Mouse (Mus musculus): ENCODE results near the gene Tgm2. TPM values are rescaled to one million over a fixed set of nuclear protein-coding genes. Genes with fewer than 3 reads are reported as not detected.

Tgm2 gene
- total RNA-seq, 2 experiments from 2014 or later: 41.0 to 53.1 TPM

DNA sequence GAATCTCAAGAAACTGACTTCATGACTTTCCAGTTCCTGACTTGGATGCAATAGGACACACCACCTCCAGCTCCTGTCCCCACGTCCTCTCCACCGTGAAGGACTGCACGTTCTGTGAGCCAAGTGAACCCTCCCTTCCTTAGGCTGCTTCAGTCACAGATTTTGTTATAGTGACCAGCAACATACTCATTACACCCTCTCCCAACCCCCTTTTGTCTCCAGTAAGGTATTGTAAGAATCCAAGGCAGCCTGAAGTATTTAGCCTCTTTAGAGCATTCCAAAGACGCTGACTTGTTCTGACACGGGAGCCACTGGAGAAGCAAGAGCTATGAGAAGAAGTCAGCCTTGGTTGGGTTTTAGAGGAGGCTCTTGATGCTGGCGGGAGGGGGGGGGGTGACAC lies 23.1 kb upstream of the Tgm2 start:
- DNase-seq: no peak
- intact Hi-C loops (cut with DNase I): no loop called here

DNA sequence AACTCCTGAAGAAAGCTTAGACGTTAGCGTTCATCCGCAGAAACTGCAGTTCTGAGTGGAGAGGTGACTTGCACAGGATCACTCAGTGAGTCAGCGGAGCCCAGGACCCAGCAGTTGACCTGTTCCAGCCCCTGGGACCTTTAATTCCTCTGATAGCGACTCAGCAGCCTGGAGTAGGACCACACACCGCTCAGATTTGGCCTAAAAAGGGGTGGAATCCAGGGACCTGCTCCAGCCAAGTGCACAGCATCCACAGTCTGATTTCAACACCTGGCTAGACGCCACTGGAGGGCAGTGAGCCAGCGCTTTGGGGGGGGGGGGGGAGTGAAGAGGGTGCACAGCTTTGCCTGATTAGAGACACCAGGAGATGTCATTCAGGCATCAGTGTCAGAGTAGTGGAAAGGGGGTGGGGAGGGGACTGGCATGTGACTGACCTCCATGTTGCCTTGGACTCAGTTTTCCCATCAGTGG lies 22.5 kb upstream of the Tgm2 start:
- intact Hi-C loops (cut with DNase I): no loop called here
- DNase-seq: peak in 1 of 2 experiments; percentile 41

DNA sequence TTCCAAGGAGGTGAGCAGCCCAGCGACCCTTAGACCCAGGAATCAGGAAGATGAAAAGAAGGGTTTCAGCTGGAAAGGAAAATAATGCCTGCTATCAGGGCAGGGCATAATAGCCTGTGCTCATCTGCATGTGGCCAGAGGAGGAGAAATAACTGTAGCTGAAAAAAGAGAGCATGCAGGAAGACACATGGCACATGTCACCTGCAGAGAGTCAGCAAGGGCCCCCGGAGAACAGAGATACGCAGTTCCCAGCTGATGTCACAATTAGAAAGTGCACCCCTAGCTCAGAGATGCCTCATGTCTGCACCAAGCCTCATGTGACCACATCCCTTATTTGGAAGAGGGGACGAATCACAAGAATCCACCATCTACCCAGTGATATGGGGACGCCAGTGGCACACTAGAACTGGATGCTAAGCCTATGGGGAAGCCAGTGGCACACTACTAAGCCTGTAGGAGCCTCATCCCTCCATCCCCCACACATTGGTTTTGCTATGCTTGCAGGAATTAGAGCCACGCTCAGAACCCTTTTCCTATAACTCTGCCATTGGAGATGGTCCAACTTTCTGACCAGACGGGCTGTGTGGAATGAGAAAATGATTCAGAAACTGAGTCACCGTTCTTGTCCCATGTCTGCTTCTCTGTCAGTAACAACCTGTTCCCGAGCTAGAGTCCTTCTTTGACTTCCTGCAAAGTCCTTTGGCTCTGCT lies 21.4 kb upstream of the Tgm2 start:
- no peak for DNase-seq
- intact Hi-C loops (cut with DNase I): no loop called here

DNA sequence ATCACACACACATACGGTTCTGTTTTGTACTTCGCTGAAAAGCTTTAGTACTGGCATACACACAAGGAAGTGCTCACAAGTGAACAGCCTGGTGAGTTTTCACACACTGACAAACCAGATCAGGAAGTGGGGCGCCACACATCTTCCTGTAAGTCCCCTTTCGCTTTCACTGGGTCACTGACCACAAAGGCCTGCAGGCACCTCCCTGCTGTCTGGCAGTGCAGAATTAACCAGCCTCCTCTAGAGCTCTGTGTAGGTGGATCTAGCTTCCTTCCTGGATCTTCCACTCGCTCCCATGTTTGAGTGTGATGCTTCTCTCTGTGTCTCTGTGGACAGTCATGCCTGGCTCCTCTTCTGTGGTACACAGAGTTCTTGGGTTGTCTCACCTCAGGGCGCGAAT lies 20.4 kb upstream of the Tgm2 start:
- DNase-seq: no peak
- intact Hi-C loops (cut with DNase I): no loop called here

DNA sequence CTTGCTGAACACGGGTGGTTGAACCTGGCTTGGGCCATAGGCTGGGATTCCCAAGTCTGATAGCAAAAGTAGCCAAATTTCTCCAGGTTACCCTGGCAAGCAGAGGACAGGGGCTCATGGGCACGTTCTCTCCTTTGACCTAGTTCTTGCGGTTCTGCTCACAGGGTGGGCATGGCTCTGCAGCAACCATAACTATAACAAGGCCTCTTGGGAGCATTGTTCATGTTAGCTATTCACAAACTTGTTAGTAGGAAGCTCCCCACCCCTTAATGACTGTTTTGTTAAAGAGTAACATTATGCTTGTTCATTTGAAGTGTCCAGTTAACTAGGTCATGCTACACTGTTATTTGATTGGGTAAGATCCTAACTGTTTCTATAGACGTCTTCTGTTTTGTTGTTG lies 19.5 kb upstream of the Tgm2 start:
- intact Hi-C loops (cut with DNase I): no loop called here
- no peak for DNase-seq

DNA sequence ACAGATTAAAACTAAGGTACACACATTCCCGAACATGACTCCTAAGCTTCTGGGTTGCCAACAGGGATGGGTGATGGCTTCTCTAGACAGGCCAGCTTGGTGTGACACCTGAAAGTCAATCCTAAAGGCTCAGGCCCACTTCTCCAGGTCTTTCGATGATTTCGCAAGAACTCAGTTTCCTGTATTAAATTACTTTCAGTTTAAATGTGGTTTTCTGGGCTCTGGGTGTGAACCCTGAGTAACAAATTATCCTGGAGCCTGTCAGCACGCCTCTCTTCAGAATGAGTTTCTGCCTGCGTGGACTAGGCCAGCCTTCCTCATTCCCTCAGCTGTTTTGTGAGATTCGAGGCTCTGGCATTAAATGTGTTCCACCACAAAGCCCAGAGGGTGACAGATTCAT lies 16.8 kb upstream of the Tgm2 start:
- no peak for DNase-seq
- intact Hi-C loops (cut with DNase I): no loop called here

DNA sequence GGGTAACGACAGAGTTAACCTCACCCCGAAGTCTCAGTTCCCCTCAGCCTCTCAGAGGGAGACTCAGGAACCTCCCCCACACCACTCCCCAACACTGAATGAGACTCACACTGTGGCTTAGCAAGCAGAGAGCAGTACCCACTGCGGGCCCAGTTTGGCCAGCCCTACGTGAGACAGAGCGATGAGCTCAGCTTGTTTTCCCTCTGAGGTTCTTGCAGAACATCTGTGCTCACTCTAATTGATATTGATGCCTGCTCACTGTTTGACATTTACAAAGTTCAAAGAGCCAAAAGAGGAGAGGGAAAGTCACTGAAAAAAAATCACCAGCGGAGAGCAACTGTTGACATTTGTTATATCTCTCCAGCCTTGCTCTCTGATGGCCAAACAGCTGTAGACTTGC lies 15.5 kb upstream of the Tgm2 start:
- DNase-seq: no peak
- intact Hi-C loops (cut with DNase I): no loop called here

DNA sequence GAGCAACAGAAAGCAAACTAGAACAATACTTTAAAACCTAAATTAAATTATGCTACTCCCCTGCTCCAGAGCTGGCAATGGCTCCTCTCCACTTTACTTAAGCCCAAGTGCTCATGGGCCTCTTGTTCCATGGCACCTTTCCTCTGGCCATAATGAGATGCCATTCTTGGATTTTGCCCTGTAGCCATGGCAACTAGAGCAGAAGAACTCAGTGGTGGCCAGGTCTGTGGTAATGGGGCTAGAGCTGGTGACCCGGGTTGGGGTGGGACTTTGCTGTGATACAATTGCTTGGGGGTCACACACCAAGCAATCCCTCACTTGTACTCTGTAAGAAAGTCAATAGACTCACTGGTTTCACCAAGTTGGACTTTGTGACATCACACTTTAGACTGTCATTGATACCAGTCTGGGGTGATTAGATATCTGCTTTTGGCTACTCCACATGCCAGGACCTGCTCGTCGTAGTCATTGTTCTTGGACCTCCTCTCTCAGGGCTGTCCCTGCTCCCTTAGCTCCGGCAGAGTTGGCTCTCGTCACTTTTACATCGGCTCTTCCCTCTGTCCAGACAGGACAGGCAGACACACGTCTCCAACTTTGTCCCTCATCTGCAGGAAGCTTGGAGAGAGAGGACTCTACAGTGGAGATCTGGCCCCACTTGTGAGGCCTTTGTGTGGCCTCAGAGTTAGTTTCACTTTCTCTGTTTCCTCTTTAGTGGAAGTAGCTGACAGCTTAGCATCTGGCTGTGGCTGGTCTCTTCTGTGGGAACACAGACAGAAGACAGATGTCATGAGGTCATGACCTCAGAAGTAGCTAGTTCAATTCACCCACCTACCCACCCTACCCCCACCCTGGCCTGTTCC lies 13.4 kb upstream of the Tgm2 start:
- no peak for DNase-seq
- intact Hi-C loops (cut with DNase I): no loop called here

DNA sequence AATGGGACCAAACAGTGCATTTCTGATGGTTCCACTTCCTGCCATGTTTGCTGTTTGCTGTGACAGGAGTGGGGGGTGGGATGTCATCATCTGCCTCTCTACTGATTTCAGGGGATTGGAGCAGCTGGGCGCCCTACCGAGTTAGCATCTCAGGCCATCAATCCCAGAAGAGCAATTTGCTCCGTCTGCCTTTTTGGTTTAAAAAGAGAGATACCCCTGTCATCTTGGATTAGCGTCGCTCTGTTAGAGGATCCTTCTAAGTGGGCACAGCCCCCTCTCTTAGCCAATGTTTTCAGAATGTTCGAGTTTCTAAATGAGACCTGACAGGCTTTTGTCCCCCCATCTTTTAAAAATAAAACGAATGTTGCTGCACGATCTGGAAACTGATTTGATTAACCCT lies 11.4 kb upstream of the Tgm2 start:
- intact Hi-C loops (cut with DNase I): no loop called here
- no peak for DNase-seq

DNA sequence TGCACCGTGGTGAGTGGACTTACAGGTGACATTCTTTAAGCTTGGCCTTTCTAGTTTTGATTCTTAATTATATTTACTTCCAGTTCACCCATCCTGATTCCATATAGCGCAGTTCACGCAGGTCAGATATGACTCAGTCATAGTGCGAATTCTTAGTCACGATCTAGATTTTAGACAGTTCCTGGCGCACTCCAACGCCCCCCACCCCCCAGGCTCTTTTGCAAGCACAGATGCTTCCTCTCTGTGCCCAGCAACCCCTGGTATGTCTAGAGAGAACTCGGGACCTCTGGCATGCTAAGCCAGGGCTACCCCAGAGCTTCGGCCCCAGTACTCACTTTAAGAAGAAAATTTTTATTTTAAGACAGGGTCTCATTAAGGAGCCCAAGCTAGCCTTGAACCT lies 10.3 kb upstream of the Tgm2 start:
- intact Hi-C loops (cut with DNase I): no loop called here
- DNase-seq: no peak

DNA sequence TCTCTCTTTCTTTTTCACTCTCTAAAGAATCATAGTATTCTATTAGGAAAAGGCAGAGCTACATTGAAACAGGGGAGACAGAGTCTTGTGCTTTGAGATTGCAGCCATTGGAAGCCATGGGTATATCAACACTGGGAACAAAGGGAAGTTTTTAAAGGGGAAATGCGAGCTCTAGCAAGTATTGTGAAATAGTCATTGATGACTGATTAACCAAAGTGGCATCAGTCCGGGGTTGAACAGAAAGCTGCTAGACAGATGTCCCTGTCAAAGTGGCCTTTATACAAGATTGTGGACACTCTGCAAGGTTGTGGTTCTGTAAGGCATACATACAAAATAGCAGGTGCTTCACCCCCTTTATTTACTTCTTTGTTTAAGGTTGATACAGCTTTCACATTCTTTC lies 9.4 kb upstream of the Tgm2 start:
- intact Hi-C loops (cut with DNase I): no loop called here
- DNase-seq: no peak

DNA sequence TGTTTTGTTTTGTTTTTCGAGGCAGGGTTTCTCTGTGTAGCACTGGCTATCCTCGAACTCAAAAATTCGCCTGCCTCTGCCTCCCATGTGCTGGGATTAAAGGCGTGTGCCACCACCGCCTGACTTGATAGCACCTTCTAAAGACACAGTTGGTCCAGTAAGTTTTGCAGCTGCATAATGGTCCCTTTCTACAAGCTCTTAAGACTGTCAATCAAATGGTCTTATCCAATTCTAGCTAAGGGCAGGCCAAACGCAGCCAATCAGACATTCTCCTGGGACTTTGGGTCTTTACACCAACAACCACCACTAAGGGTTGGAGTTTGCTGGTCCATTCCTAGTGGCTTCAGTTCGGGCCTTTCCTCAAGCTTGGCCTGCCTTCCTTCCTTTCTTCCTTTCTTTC lies 8.9 kb upstream of the Tgm2 start:
- intact Hi-C loops (cut with DNase I): no loop called here

DNA sequence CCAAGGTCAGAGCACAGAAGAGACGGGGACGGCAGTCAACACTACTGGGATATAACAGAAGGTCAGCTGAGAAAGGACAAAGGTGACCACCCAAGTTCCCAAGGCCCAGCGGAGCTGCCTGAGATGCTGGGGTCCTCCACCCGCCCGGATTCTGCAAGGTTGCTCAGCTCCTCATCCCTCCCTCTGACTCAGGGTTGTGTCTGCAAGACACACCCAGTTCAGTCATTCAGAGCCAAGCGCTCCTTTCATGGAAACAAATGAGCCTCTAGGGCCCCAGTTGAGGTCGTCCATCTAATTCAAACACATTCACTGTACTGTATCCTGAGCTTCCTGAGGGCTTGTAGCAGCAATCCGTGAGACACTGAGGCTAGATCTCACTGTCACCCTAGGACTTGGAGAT lies 8.4 kb upstream of the Tgm2 start:
- DNase-seq: peak in 1 of 2 experiments; percentile 4
- intact Hi-C loops (cut with DNase I): no loop called here

More for the DNA sequence above, 8.9 kb upstream of the Tgm2 start:
- no peak for DNase-seq

DNA sequence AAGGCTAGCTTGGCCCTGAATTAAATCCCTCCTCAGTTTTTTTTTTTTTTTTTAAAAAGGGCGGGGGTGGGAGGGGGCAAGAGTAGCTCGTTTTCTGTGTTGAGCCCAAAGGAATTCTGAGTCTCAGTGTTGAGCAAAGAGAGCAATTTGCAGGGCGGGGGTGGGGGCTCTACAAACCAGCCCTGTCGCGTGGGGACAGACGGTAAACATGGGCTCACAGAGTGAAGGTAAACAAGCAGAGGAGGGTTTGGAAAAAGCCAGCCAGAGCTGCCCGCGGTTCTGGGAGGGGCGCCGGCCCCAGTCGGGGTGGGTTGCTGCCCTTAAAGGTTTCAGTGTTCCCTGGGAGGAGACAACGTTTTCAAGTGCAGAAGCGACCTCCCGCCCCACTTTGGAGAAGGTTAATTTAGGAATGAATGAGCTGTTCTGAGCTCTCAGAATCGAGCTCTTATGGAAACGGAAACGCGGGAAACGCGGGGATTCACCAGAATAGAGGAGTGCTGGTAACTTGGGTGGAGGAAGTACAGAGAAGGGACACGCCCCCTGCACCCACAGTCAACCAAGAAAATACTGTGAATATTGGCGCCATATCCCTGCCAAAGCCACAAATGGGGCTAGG lies 7.6 kb upstream of the Tgm2 start:
- intact Hi-C loops (cut with DNase I): no loop called here
- DNase-seq: peak in 1 of 2 experiments; percentile 7

DNA sequence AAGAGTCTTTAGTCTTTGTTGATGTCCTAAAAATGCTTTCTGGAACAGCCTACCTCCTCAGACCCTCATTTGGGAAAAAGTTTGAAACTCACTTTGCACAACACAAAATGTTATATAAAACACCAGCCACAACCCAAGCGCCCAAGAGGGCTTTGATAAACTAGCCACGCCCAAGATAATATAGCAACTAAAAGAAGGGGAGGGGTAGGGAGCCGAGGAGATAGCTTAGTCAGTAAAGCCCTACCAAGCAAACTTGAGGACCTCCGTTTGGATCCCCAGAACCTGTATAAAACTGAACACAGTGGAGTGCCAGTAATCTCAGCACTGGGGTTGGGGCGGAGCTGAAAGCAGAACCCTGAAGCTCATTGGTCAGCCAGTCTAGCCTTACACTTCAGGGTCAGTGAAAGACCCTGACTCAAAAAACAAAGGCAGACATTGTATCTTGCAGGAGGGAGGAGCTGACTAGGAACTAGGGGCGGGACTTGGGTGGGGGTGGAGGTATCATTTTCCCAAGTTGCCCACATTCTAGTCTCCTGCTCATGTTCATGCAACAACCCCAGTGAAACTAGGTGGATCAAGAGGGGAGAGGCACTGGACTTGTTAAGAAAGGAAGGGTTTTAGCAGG lies 6.6 kb upstream of the Tgm2 start:
- peak in 1 of 2 experiments; percentile 1 for DNase-seq
- intact Hi-C loops (cut with DNase I): no loop called here

DNA sequence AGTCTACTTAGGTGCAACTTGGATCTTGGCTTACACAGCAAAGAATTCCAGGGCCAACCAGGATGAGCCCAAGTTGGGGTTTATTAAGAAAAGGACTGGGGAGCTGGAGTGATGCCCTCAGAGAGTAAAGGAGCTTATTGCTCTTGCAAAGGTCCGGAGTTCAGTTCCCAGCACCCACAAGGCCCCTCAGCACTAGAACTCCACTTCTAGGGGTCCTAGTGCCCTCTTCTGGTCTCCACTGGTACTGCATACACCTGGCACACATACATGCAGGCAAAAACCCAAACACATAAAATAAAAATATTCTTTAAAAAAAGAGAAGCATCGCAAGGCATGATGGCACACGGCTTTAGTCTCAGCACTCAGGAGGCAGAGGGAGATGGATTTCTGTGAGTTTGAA lies 4.8 kb upstream of the Tgm2 start:
- intact Hi-C loops (cut with DNase I): no loop called here
- DNase-seq: peak in 1 of 2 experiments; percentile 2

DNA sequence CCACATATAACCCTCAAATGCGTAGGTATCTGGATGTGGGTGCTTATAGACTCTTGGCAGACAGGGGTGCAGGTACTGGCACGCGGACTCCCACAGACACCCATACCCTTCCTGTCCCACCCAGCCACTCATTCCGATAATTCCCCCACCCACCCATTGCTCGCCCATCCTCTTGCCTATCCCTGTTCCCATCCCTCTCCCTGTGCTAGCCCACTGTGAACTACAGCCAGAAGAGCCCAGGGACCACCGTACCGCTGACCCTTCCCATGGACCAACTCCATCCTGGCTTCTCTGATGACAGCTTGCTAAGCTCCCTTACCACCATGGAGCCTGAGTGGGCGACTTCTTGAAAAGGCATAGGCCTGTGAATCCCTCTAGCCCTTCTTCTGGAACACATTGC lies 735 bp upstream of the Tgm2 start:
- peak in 1 of 2 experiments; percentile 2 for DNase-seq
- intact Hi-C loops (cut with DNase I): loop anchor here (2.0 kb wide), 2 partner anchors 40 to 98 kb away; no protein-coding TSS in a partner anchor

DNA sequence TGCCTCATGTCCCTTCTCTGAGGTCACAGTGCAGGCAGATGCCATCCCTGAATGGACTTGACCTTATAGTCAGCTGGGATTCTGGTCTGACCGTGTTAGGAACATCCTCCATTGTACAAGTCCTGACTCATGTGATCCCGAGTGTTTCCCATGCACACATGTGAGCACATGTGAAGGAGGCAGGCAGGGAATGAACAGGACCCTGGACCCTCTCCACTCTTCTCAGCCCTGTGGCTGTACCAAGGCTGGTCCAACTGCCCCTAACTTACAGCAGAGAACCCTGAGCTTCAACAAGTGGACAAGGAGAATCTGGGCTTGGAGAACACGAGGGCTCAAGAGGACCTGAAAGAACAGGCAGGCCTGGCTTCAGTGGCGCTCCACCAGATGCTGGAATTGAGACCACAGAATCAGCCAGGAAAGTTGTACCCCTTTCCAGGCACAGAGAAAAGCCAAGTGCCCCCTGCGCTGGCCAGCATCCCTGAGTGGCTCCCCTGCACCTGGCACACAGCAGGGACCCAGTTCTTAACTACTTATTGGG lies 639 bp downstream of the Tgm2 start:
- peak in 1 of 2 experiments; percentile 6 for DNase-seq
- intact Hi-C loops (cut with DNase I): loop anchor here (2.0 kb wide), 2 partner anchors 39 to 97 kb away; no protein-coding TSS in a partner anchor

DNA sequence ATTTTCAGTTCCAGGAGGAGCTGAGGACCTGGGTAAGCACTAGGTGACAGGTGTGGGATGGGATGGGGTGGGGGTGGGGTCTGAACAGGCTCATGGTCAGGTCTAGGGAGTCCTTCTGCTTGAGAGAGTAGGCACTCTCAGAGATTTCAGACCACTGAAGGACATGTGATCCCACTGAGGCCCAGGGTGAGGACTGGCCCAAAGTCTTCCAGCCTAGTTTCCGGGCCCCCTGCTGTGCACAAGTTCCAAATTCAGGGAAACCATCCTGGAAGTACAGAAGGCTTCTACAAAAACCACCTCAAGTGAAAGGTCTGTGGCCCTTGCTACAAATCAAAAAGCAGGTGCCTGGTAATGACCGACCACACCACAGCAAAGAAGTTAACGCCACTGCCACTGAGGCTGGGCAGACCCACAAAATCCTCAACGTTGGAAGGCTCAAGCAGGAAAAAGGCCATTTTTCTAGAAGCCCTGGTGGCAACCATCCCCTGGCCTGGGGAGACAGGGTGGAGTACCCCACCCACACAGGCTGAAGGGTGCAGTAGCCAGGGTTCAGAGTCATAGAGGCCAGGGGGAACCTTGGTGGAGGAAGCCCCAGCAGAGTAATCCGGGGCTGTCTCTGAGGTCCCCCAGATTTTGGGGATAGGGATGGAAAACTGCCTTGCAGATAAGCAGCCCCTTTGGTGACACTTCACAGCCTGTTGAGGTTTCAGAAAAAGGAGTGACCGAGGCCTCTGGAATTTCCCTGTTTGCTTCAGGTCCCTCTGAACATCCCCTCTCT lies 1.3 kb downstream of the Tgm2 start:
- peak in 1 of 2 experiments; percentile 1 for DNase-seq
- intact Hi-C loops (cut with DNase I): no loop called here

DNA sequence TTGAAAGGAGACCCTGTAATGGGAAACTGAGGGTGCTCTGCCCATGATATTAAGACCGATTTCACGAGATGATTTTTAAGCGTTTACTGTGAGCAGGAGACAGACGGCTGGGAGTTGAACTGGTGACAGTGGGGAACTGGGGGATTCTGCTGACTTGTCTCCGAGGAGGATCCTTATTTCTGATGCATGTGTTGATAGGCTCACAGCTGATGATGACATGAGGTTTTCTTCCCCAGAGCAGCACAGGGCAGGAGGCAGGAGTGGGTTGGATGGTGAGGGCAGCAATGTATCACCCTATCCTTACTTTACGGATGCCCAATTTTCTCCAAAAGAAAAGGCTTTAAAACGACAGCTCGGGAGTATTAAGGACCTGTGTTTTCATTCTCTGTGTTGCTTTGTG lies 2.0 kb downstream of the Tgm2 start:
- intact Hi-C loops (cut with DNase I): no loop called here
- no peak for DNase-seq
